ENCODE assay signal across 20 mouse cellular contexts in genomic region chr4:56036334-56036733, GRCm38 (mm10).
DNase-seq lines count a peak whose midpoint lies in the region; ATAC-seq and TF ChIP-seq lines count a peak whose summit lies in the region.
"Had no signal": no experiment of that assay in that cellular context is flagged by ENCODE, and none has a peak within 500 bp of the region (broad histone marks: within the 10 kb centered on the region; RNA-seq: fewer than 3 reads in every experiment).

No protein-coding gene starts in this region.

- no peaks in the 10 kb centered on the region for H3K36me3 ChIP-seq in hindbrain, embryonic 15.5 days
- no peaks in the 10 kb centered on the region for H3K36me3 ChIP-seq in hindbrain, embryonic 12.5 days
- no peaks in the 10 kb centered on the region for H3K36me3 ChIP-seq in neural tube, embryonic 13.5 days
- no peaks in the 10 kb centered on the region for H3K36me3 ChIP-seq in neural tube, embryonic 14.5 days (ENCODE audit: control insufficient read depth, insufficient read depth, low read length)
- no peaks in the 10 kb centered on the region for H3K36me3 ChIP-seq in stomach, postnatal 0 days (ENCODE audit: control insufficient read depth, insufficient read depth, low read length)
- H3K36me3 ChIP-seq: embryonic facial prominence, embryonic 10.5 days; embryonic facial prominence, embryonic 12.5 days; forebrain, embryonic 15.5 days had no signal

- no peak for TF ChIP-seq EP300 in stomach, postnatal 0 days (optimal IDR thresholded peaks at IDR 0.05)

- no peaks in the 10 kb centered on the region for H3K4me1 ChIP-seq in hindbrain, embryonic 15.5 days (replicated peaks)
- no peaks in the 10 kb centered on the region for H3K4me1 ChIP-seq in hindbrain, embryonic 12.5 days
- H3K4me1 ChIP-seq in neural tube, embryonic 13.5 days (replicated peaks): peaks cover 9% of the 10 kb centered on the region; the same call in 1 of the 2 replicates
- peaks cover 5% of the 10 kb centered on the region; the same call in 1 of the 2 replicates for H3K4me1 ChIP-seq in neural tube, embryonic 14.5 days (ENCODE audit: control insufficient read depth, insufficient read depth, low read length)
- no peaks in the 10 kb centered on the region for H3K4me1 ChIP-seq in stomach, postnatal 0 days (replicated peaks; ENCODE audit: control insufficient read depth, insufficient read depth)
- H3K4me1 ChIP-seq: embryonic facial prominence, embryonic 10.5 days; embryonic facial prominence, embryonic 12.5 days; forebrain, embryonic 13.5 days; forebrain, embryonic 15.5 days had no signal

- no peak overlapping the region for H3K4me3 ChIP-seq in hindbrain, embryonic 15.5 days
- no peak overlapping the region for H3K4me3 ChIP-seq in hindbrain, embryonic 12.5 days
- H3K4me3 ChIP-seq in neural tube, embryonic 13.5 days: no peak overlapping the region
- no peak overlapping the region for H3K4me3 ChIP-seq in neural tube, embryonic 14.5 days (ENCODE audit: low read depth, low read length)
- no peak overlapping the region for H3K4me3 ChIP-seq in stomach, postnatal 0 days (ENCODE audit: low read depth, low read length)
- H3K4me3 ChIP-seq: embryonic facial prominence, embryonic 10.5 days; embryonic facial prominence, embryonic 12.5 days; forebrain, embryonic 13.5 days; forebrain, embryonic 15.5 days had no signal

- no peak for ATAC-seq in hindbrain, embryonic 15.5 days (ENCODE audit: low FRiP score, low read depth)
- no peak for ATAC-seq in hindbrain, embryonic 12.5 days (ENCODE audit: low FRiP score)
- 0 out of 2 replicates have a peak, but pooled peaks have one; percentile 43 for ATAC-seq in neural tube, embryonic 13.5 days (ENCODE audit: low read depth)
- ATAC-seq in neural tube, embryonic 14.5 days (ENCODE audit: low read depth): no peak
- 0 out of 2 replicates have a peak, but pooled peaks have one; percentile 26 for ATAC-seq in stomach, postnatal 0 days (ENCODE audit: low FRiP score, low TSS enrichment)
- ATAC-seq: forebrain, embryonic 13.5 days; forebrain, embryonic 15.5 days had no signal

- intact Hi-C loops in left cerebral cortex, postnatal 36 days (cut with DNase I): no loop called here

- TF ChIP-seq CTCF in stomach, postnatal 0 days (IDR thresholded peaks at IDR 0.05; ENCODE audit: low read depth): no peak

- no peaks in the 10 kb centered on the region for H3K9me3 ChIP-seq in hindbrain, embryonic 15.5 days
- no peaks in the 10 kb centered on the region for H3K9me3 ChIP-seq in hindbrain, embryonic 12.5 days (replicated peaks)
- no peaks in the 10 kb centered on the region for H3K9me3 ChIP-seq in neural tube, embryonic 13.5 days
- no peaks in the 10 kb centered on the region for H3K9me3 ChIP-seq in neural tube, embryonic 14.5 days (ENCODE audit: control insufficient read depth, low read length)
- no peaks in the 10 kb centered on the region for H3K9me3 ChIP-seq in stomach, postnatal 0 days (ENCODE audit: control insufficient read depth, low read length)
- H3K9me3 ChIP-seq: embryonic facial prominence, embryonic 10.5 days; embryonic facial prominence, embryonic 12.5 days; forebrain, embryonic 13.5 days; forebrain, embryonic 15.5 days had no signal

- no peaks in the 10 kb centered on the region for H3K27me3 ChIP-seq in hindbrain, embryonic 15.5 days
- no peaks in the 10 kb centered on the region for H3K27me3 ChIP-seq in hindbrain, embryonic 12.5 days
- no peaks in the 10 kb centered on the region for H3K27me3 ChIP-seq in neural tube, embryonic 13.5 days
- H3K27me3 ChIP-seq in neural tube, embryonic 14.5 days (ENCODE audit: control insufficient read depth, insufficient read depth, low read length): no peaks in the 10 kb centered on the region
- no peaks in the 10 kb centered on the region for H3K27me3 ChIP-seq in stomach, postnatal 0 days (ENCODE audit: control insufficient read depth, insufficient read depth, low read length)
- H3K27me3 ChIP-seq: embryonic facial prominence, embryonic 12.5 days; forebrain, embryonic 13.5 days; forebrain, embryonic 15.5 days had no signal

- H3K9ac ChIP-seq in hindbrain, embryonic 15.5 days: no peak overlapping the region
- no peak overlapping the region for H3K9ac ChIP-seq in hindbrain, embryonic 12.5 days
- no peak overlapping the region for H3K9ac ChIP-seq in neural tube, embryonic 13.5 days
- no peak overlapping the region for H3K9ac ChIP-seq in neural tube, embryonic 14.5 days (replicated peaks; ENCODE audit: low read depth, low read length)
- H3K9ac ChIP-seq in stomach, postnatal 0 days (ENCODE audit: low read length): no peak overlapping the region
- H3K9ac ChIP-seq: embryonic facial prominence, embryonic 12.5 days; forebrain, embryonic 13.5 days; forebrain, embryonic 15.5 days had no signal

- WGBS in hindbrain, embryonic 15.5 days: 83% methylated on average over 6 of the region's 6 CpGs
- 79% methylated on average over 6 of the region's 6 CpGs for WGBS in hindbrain, embryonic 12.5 days
- WGBS in neural tube, embryonic 13.5 days: 86% methylated on average over 6 of the region's 6 CpGs
- WGBS in neural tube, embryonic 14.5 days: 87% methylated on average over 6 of the region's 6 CpGs
- 60% methylated on average over 6 of the region's 6 CpGs for WGBS in stomach, postnatal 0 days

- no peak overlapping the region for H3K4me2 ChIP-seq in hindbrain, embryonic 15.5 days
- no peak overlapping the region for H3K4me2 ChIP-seq in hindbrain, embryonic 12.5 days (replicated peaks)
- no peak overlapping the region for H3K4me2 ChIP-seq in neural tube, embryonic 13.5 days
- no peak overlapping the region for H3K4me2 ChIP-seq in neural tube, embryonic 14.5 days (ENCODE audit: low read depth, low read length)
- H3K4me2 ChIP-seq in stomach, postnatal 0 days (replicated peaks; ENCODE audit: low read depth): no peak overlapping the region
- H3K4me2 ChIP-seq: embryonic facial prominence, embryonic 12.5 days; forebrain, embryonic 13.5 days; forebrain, embryonic 15.5 days had no signal

- H3K27ac ChIP-seq in hindbrain, embryonic 15.5 days (replicated peaks): 0 out of 2 replicates have a peak overlapping the region, but pooled peaks have one; percentile 34
- no peak overlapping the region for H3K27ac ChIP-seq in hindbrain, embryonic 12.5 days
- peak overlapping the region; percentile 71; the same call in 1 of the 2 replicates for H3K27ac ChIP-seq in neural tube, embryonic 13.5 days (replicated peaks)
- peak overlapping the region; percentile 28; the same call in 1 of the 2 replicates for H3K27ac ChIP-seq in neural tube, embryonic 14.5 days (ENCODE audit: low read depth, low read length)
- H3K27ac ChIP-seq in stomach, postnatal 0 days (replicated peaks): no peak overlapping the region
- H3K27ac ChIP-seq: embryonic facial prominence, embryonic 10.5 days; embryonic facial prominence, embryonic 12.5 days; forebrain, embryonic 13.5 days; forebrain, embryonic 15.5 days had no signal

- DNase-seq in neural tube, embryonic 10.5 days (ENCODE audit: extremely low spot score, low spot score): no peak
- DNase-seq in stomach, postnatal 0 days (ENCODE audit: low spot score): no peak
- no peak for DNase-seq in left cerebral cortex, postnatal 36 days (ENCODE audit: low spot score in 2 of 2)
- DNase-seq in lung, postnatal 10 days: no peak
- DNase-seq: adrenal gland, adult 2 months; adrenal gland, postnatal 10 days; adrenal gland, postnatal 36 days; cerebellum, adult 11-12 months; cerebellum, adult 2 months; cerebellum, adult 9-10 months; cerebellum, postnatal 10 days; cerebellum, postnatal 25 days had no signal

Comparison
In these comparisons a context has a peak if more than half of its experiments do, and no peak if none do; other contexts are left out.
1. ATAC-seq: peak in neural tube, embryonic 13.5 days (single experiment) and stomach, postnatal 0 days (single experiment); none in hindbrain, embryonic 15.5 days (single experiment), hindbrain, embryonic 12.5 days (single experiment) and neural tube, embryonic 14.5 days (single experiment).
2. H3K27ac ChIP-seq: peak in hindbrain, embryonic 15.5 days (single experiment), neural tube, embryonic 13.5 days (single experiment) and neural tube, embryonic 14.5 days (single experiment); none in hindbrain, embryonic 12.5 days (single experiment) and stomach, postnatal 0 days (single experiment).